Mouse (Mus musculus) skeletal muscle tissue, adult 2 months (tissue): ENCODE results near the gene Pygm.
A peak's percentile ranks its signal among the peaks of the same experiment; 100 is the strongest.

ENCODE experiments used
- DNase-seq: peaks from one replicate; pipeline ENCODE4 v3.0.0-alpha.2; 2012; ENCODE audit warnings: low read depth, low spot score

Pygm gene

GRCm38 (mm10) chr19:6352107-6352505 is 32.1 kb upstream of the Pygm start:
- no peak for DNase-seq

GRCm38 (mm10) chr19:6354030-6354429 is 30.2 kb upstream of the Pygm start:
- no peak for DNase-seq

- DNase-seq: no peak
These were observed 22.9 kb upstream of the Pygm start for GRCm38 (mm10) chr19:6361291-6361690.

- no peak for DNase-seq
These were observed 21.1 kb upstream of the Pygm start for GRCm38 (mm10) chr19:6363091-6363410.

GRCm38 (mm10) chr19:6363411-6364240 is 20.6 kb upstream of the Pygm start, which contains the start of gene Sf1:
Sf1 (plus strand) TSS chr19:6363690.
- peak; percentile 100 for DNase-seq

GRCm38 (mm10) chr19:6364317-6364725 is 19.9 kb upstream of the Pygm start:
- peak; percentile 92 for DNase-seq

- no peak for DNase-seq
These were observed 19.4 kb upstream of the Pygm start for GRCm38 (mm10) chr19:6364842-6365241.

- DNase-seq: no peak
These were observed 14.0 kb upstream of the Pygm start for GRCm38 (mm10) chr19:6370175-6370574.

GRCm38 (mm10) chr19:6372433-6372832 is 11.8 kb upstream of the Pygm start:
- DNase-seq: no peak

- peak; percentile 75 for DNase-seq
These were observed 10.4 kb upstream of the Pygm start for GRCm38 (mm10) chr19:6373539-6374400.

GRCm38 (mm10) chr19:6374571-6374970 is 9.6 kb upstream of the Pygm start:
- no peak for DNase-seq

- DNase-seq: no peak
These were observed 8.6 kb upstream of the Pygm start for GRCm38 (mm10) chr19:6375423-6376254.

GRCm38 (mm10) chr19:6376255-6376564 is 8.0 kb upstream of the Pygm start:
- no peak for DNase-seq

GRCm38 (mm10) chr19:6376643-6377042 is 7.6 kb upstream of the Pygm start:
- no peak for DNase-seq

- DNase-seq: peak; percentile 82
These were observed 6.7 kb upstream of the Pygm start for GRCm38 (mm10) chr19:6377327-6378040.

GRCm38 (mm10) chr19:6380411-6381166 is 3.6 kb upstream of the Pygm start:
- no peak for DNase-seq

- no peak for DNase-seq
These were observed 3.0 kb upstream of the Pygm start for GRCm38 (mm10) chr19:6381238-6381637.

GRCm38 (mm10) chr19:6382323-6382924 is 1.8 kb upstream of the Pygm start:
- DNase-seq: peak; percentile 83

- DNase-seq: peak; percentile 90
These were observed 729 bp upstream of the Pygm start for GRCm38 (mm10) chr19:6383470-6383869.

GRCm38 (mm10) chr19:6384954-6385353 is 755 bp downstream of the Pygm start:
- peak; percentile 95 for DNase-seq
